Mouse (Mus musculus) liver, adult 2 months (tissue): ENCODE measurements around the gene Grrp1.

ENCODE experiments used
- CTCF ChIP-seq: fragments of 200-500 bp; IDR thresholded peaks from 2 replicates; pipeline ENCODE4 v1.5.1; 2011; ENCODE audit warnings: low read depth, low read length, control low read depth
- POLR2A ChIP-seq: fragments of 200-500 bp; IDR thresholded peaks from 2 replicates; pipeline ENCODE4 v1.6.1; 2011; ENCODE audit warnings: low read length, control low read depth; ENCODE audit not compliant: insufficient read depth; ENCODE audit errors: extremely low read depth

DNA sequence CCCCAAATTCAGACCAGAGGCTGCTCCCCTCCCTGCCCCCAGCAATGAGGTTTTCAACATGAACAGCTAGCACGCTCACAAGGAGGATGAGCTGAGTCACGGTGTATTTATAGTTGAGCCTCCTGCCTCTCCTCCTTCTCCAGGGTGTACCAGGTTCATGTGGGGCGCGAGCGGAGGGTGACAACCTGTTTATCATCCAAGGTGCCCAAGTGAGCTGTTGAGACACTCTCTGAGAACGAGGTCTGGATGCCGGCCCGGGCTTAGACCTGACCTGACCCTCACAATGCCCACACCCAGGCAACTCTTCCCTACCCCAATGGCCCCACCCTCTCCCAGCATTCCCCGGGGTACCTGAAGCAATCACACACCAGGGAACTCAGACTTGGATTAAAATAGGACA lies 46.4 kb upstream of the Grrp1 start:
- TF ChIP-seq CTCF, result no peak
- TF ChIP-seq POLR2A, result no peak
